ENCODE assay signal across 12 mouse cellular contexts in the genomic region with DNA sequence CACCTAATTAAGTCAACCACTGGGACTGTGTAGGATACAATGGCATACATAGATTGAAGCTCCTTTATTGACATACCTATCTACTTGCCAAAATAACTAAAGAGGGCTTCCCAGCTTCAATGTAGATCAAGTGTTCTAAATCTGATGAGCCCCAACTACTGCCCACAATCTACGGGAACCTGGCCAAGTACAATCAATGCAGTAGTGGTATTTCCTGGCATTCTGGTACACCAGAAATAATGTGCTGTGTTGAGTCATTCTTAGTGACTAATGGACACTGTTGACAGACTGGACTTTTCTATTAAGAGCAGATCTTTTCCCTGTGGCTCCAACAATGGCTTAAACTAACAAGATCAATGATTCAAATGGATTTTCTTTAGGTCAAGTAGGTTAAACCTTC.
"Had no signal": no experiment of that assay in that cellular context is flagged by ENCODE, and none has a peak within 500 bp of the region (broad histone marks: within the 10 kb centered on the region; RNA-seq: fewer than 3 reads in every experiment).

No protein-coding gene starts in this region.

- DNase-seq: kidney, adult 8-10 months; kidney, postnatal 10 days; kidney, postnatal 4 days; left cerebral cortex, postnatal 4 days; liver, postnatal 0 days; lung, postnatal 14 days; lung, postnatal 4 days; midbrain, embryonic 14.5 days; right cerebral cortex, postnatal 14 days; spleen, adult 18-20 months; thymus, adult 18-20 months; thymus, postnatal 36 days had no signal
